Comparison of ENCODE assay signal across 16 mouse cellular contexts in genomic region chr7:49398020-49398516, GRCm38 (mm10).
DNase-seq lines count a peak whose midpoint lies in the region; ATAC-seq and TF ChIP-seq lines count a peak whose summit lies in the region.
"Had no signal": no experiment of that assay in that cellular context is flagged by ENCODE, and none has a peak within 500 bp of the region (broad histone marks: within the 10 kb centered on the region; RNA-seq: fewer than 3 reads in every experiment).

No protein-coding gene starts in this region.

- no peak for ATAC-seq in neural tube, embryonic 13.5 days (ENCODE audit: low read depth)
- no peak for ATAC-seq in liver, embryonic 15.5 days (ENCODE audit: insufficient read depth)
- ATAC-seq: intestine, embryonic 16.5 days had no signal

- no peak overlapping the region for H3K9ac ChIP-seq in heart, adult 2 months (ENCODE audit: low read depth, low read length)
- no peak overlapping the region for H3K9ac ChIP-seq in neural tube, embryonic 13.5 days
- no peak overlapping the region for H3K9ac ChIP-seq in liver, embryonic 15.5 days
- H3K9ac ChIP-seq: forebrain, embryonic 12.5 days; hindbrain, embryonic 15.5 days had no signal

- DNase-seq in heart, adult 2 months, result no peak
- no peak for DNase-seq in heart, adult 11 months
- no peak for DNase-seq in neural tube, embryonic 10.5 days (ENCODE audit: extremely low spot score, low spot score)
- no peak for DNase-seq in cerebellum, adult 11 months
- DNase-seq in adipocyte (ENCODE audit: low spot score), result no peak
- DNase-seq in left cerebral cortex, adult 8-10 months (ENCODE audit: low spot score in 2 of 2), result no peak
- DNase-seq: B cell, adult 2 months; spleen, adult 18-20 months had no signal

- H3K4me3 ChIP-seq in heart, adult 2 months, result no peak overlapping the region
- no peak overlapping the region for H3K4me3 ChIP-seq in neural tube, embryonic 13.5 days
- no peak overlapping the region for H3K4me3 ChIP-seq in liver, embryonic 15.5 days (replicated peaks)
- H3K4me3 ChIP-seq: forebrain, embryonic 12.5 days; hindbrain, embryonic 15.5 days; limb, embryonic 13.5 days had no signal

- H3K27ac ChIP-seq in heart, adult 2 months, result peak overlapping the region; percentile 74
- H3K27ac ChIP-seq in neural tube, embryonic 13.5 days (replicated peaks), result peak overlapping the region; percentile 29; the same call in 1 of the 2 replicates
- peak overlapping the region; percentile 72 for H3K27ac ChIP-seq in liver, embryonic 15.5 days (replicated peaks)
- H3K27ac ChIP-seq: forebrain, embryonic 12.5 days; kidney, postnatal 0 days had no signal

- peaks cover 4% of the 10 kb centered on the region for H3K4me1 ChIP-seq in heart, adult 2 months (ENCODE audit: control insufficient read depth, insufficient read depth, low read length)
- peaks cover 43% of the 10 kb centered on the region for H3K4me1 ChIP-seq in neural tube, embryonic 13.5 days (replicated peaks)
- H3K4me1 ChIP-seq in liver, embryonic 15.5 days (replicated peaks), result peaks cover 16% of the 10 kb centered on the region

- TF ChIP-seq CTCF in heart, adult 2 months (IDR thresholded peaks at IDR 0.05), result no peak

- no peak for TF ChIP-seq POLR2A in heart, adult 2 months (IDR thresholded peaks at IDR 0.05; ENCODE audit: insufficient read depth, low read depth, low read length)

- no peak for TF ChIP-seq EP300 in heart, adult 2 months (IDR thresholded peaks at IDR 0.05; ENCODE audit: insufficient read depth, low read depth, low read length)

- H3K4me2 ChIP-seq in neural tube, embryonic 13.5 days, result no peak overlapping the region
- H3K4me2 ChIP-seq in liver, embryonic 15.5 days, result peak overlapping the region; percentile 37
- H3K4me2 ChIP-seq: forebrain, embryonic 12.5 days; hindbrain, embryonic 15.5 days; limb, embryonic 13.5 days; midbrain, embryonic 11.5 days had no signal

- H3K79me2 ChIP-seq in heart, adult 2 months (replicated peaks; ENCODE audit: control insufficient read depth, insufficient read depth, low read length), result no peaks in the 10 kb centered on the region

- H3K36me3 ChIP-seq in heart, adult 2 months (ENCODE audit: control insufficient read depth, insufficient read depth, low read length), result no peaks in the 10 kb centered on the region
- H3K36me3 ChIP-seq in neural tube, embryonic 13.5 days, result no peaks in the 10 kb centered on the region
- H3K36me3 ChIP-seq in liver, embryonic 15.5 days (replicated peaks), result no peaks in the 10 kb centered on the region
- H3K36me3 ChIP-seq: forebrain, embryonic 12.5 days; hindbrain, embryonic 15.5 days; limb, embryonic 13.5 days had no signal

- no peaks in the 10 kb centered on the region for H3K27me3 ChIP-seq in heart, adult 2 months (ENCODE audit: control insufficient read depth, insufficient read depth, low read length)
- no peaks in the 10 kb centered on the region for H3K27me3 ChIP-seq in neural tube, embryonic 13.5 days
- no peaks in the 10 kb centered on the region for H3K27me3 ChIP-seq in liver, embryonic 15.5 days
- H3K27me3 ChIP-seq: forebrain, embryonic 12.5 days; hindbrain, embryonic 15.5 days; limb, embryonic 13.5 days had no signal

- no peaks in the 10 kb centered on the region for H3K9me3 ChIP-seq in neural tube, embryonic 13.5 days
- H3K9me3 ChIP-seq in liver, embryonic 15.5 days (replicated peaks), result no peaks in the 10 kb centered on the region
- H3K9me3 ChIP-seq: forebrain, embryonic 12.5 days; hindbrain, embryonic 15.5 days had no signal

- WGBS in heart, adult 2 months, result 58% methylated on average over 7 of the region's 7 CpGs
- 75% methylated on average over 7 of the region's 7 CpGs for whole genome bisulfite sequencing in neural tube, embryonic 13.5 days
- WGBS in liver, embryonic 15.5 days (ENCODE audit: insufficient replicate concordance), result 38% methylated on average over 7 of the region's 7 CpGs

- intact Hi-C loops in heart, adult 2 months (cut with DNase I), result loop anchor here (2.0 to 5.0 kb wide), 3 partner anchors 29 to 146 kb away; no protein-coding TSS in a partner anchor
